In genomic region chr12:9847465-9848205, GRCm38 (mm10) we compare ENCODE assay signal across 30 mouse cellular contexts.
DNase-seq lines count a peak whose midpoint lies in the region; ATAC-seq and TF ChIP-seq lines count a peak whose summit lies in the region.
"Had no signal": no experiment of that assay in that cellular context is flagged by ENCODE, and none has a peak within 500 bp of the region (broad histone marks: within the 10 kb centered on the region; RNA-seq: fewer than 3 reads in every experiment).

No protein-coding gene starts in this region.

- WGBS in kidney, postnatal 0 days: 59% methylated on average over 7 of the region's 7 CpGs
- WGBS in embryonic facial prominence, embryonic 15.5 days: 56% methylated on average over 7 of the region's 7 CpGs
- WGBS in lung, embryonic 16.5 days: 38% methylated on average over 7 of the region's 7 CpGs
- 87% methylated on average over 7 of the region's 7 CpGs for WGBS in midbrain, embryonic 10.5 days

- no peaks in the 10 kb centered on the region for H3K9me3 ChIP-seq in kidney, postnatal 0 days (replicated peaks; ENCODE audit: low read length)
- no peaks in the 10 kb centered on the region for H3K9me3 ChIP-seq in embryonic facial prominence, embryonic 15.5 days (replicated peaks)
- no peaks in the 10 kb centered on the region for H3K9me3 ChIP-seq in lung, embryonic 16.5 days (ENCODE audit: control insufficient read depth, low read length)
- no peaks in the 10 kb centered on the region for H3K9me3 ChIP-seq in midbrain, embryonic 10.5 days (replicated peaks)
- H3K9me3 ChIP-seq: embryonic facial prominence, embryonic 13.5 days; forebrain, embryonic 13.5 days; heart, embryonic 13.5 days; limb, embryonic 10.5 days; limb, embryonic 15.5 days; midbrain, embryonic 15.5 days; neural tube, embryonic 15.5 days had no signal

- H3K4me2 ChIP-seq in kidney, postnatal 0 days (ENCODE audit: low read length): no peak overlapping the region
- H3K4me2 ChIP-seq in embryonic facial prominence, embryonic 15.5 days (replicated peaks): no peak overlapping the region
- no peak overlapping the region for H3K4me2 ChIP-seq in lung, embryonic 16.5 days (ENCODE audit: low read depth, low read length)
- H3K4me2 ChIP-seq: embryonic facial prominence, embryonic 13.5 days; forebrain, embryonic 13.5 days; heart, embryonic 13.5 days; hindbrain, embryonic 14.5 days; limb, embryonic 15.5 days; midbrain, embryonic 15.5 days; neural tube, embryonic 15.5 days had no signal

- peak; percentile 48 for DNase-seq in kidney, postnatal 0 days (ENCODE audit: low spot score)
- DNase-seq in kidney, adult 9 months: no peak
- DNase-seq in lung, postnatal 36 days: peak; percentile 67
- no peak for DNase-seq in midbrain, embryonic 10.5 days (ENCODE audit: low spot score)
- DNase-seq: adrenal gland, postnatal 10 days; cerebellum, adult 8-10 months; embryo, embryonic 11 days; gastrocnemius, postnatal 10 days; heart, postnatal 10 days; kidney, adult 11 months; kidney, postnatal 36 days; layer of hippocampus, postnatal 36 days; right cerebral cortex, adult 18-20 months; spleen, adult 18-20 months; thymus, postnatal 4 days had no signal

- H3K4me3 ChIP-seq in kidney, postnatal 0 days (replicated peaks; ENCODE audit: low read depth, low read length): no peak overlapping the region
- H3K4me3 ChIP-seq in embryonic facial prominence, embryonic 15.5 days (replicated peaks): no peak overlapping the region
- no peak overlapping the region for H3K4me3 ChIP-seq in lung, embryonic 16.5 days (ENCODE audit: low read length)
- H3K4me3 ChIP-seq in midbrain, embryonic 10.5 days: no peak overlapping the region
- H3K4me3 ChIP-seq: embryonic facial prominence, embryonic 13.5 days; forebrain, embryonic 13.5 days; heart, embryonic 13.5 days; limb, embryonic 10.5 days; limb, embryonic 15.5 days; midbrain, embryonic 15.5 days; neural tube, embryonic 15.5 days had no signal

- no peak overlapping the region for H3K9ac ChIP-seq in kidney, postnatal 0 days (ENCODE audit: low read depth, low read length)
- no peak overlapping the region for H3K9ac ChIP-seq in embryonic facial prominence, embryonic 15.5 days
- no peak overlapping the region for H3K9ac ChIP-seq in lung, embryonic 16.5 days (ENCODE audit: low read length)
- H3K9ac ChIP-seq: embryonic facial prominence, embryonic 13.5 days; forebrain, embryonic 13.5 days; heart, embryonic 13.5 days; hindbrain, embryonic 14.5 days; limb, embryonic 15.5 days; liver, embryonic 14.5 days; midbrain, embryonic 15.5 days; neural tube, embryonic 15.5 days had no signal

- H3K27ac ChIP-seq in kidney, postnatal 0 days: no peak overlapping the region
- H3K27ac ChIP-seq in embryonic facial prominence, embryonic 15.5 days (replicated peaks): 0 out of 2 replicates have a peak overlapping the region, but pooled peaks have one; percentile 11
- H3K27ac ChIP-seq in lung, embryonic 16.5 days (ENCODE audit: low read length): peak overlapping the region; percentile 69
- H3K27ac ChIP-seq in midbrain, embryonic 10.5 days (replicated peaks): no peak overlapping the region
- H3K27ac ChIP-seq: embryonic facial prominence, embryonic 13.5 days; forebrain, embryonic 13.5 days; heart, embryonic 13.5 days; hindbrain, embryonic 14.5 days; limb, embryonic 10.5 days; limb, embryonic 15.5 days; liver, embryonic 14.5 days; macrophage; midbrain, embryonic 15.5 days; neural tube, embryonic 15.5 days had no signal

- no peaks in the 10 kb centered on the region for H3K4me1 ChIP-seq in kidney, postnatal 0 days (replicated peaks; ENCODE audit: insufficient read depth, low read length)
- no peaks in the 10 kb centered on the region for H3K4me1 ChIP-seq in embryonic facial prominence, embryonic 15.5 days
- no peaks in the 10 kb centered on the region for H3K4me1 ChIP-seq in lung, embryonic 16.5 days (replicated peaks; ENCODE audit: control insufficient read depth, insufficient read depth, low read length)
- H3K4me1 ChIP-seq in midbrain, embryonic 10.5 days: no peaks in the 10 kb centered on the region
- H3K4me1 ChIP-seq: embryonic facial prominence, embryonic 13.5 days; forebrain, embryonic 13.5 days; heart, embryonic 13.5 days; limb, embryonic 10.5 days; limb, embryonic 15.5 days; midbrain, embryonic 15.5 days; neural tube, embryonic 15.5 days had no signal

- H3K36me3 ChIP-seq in kidney, postnatal 0 days (ENCODE audit: insufficient read depth, low read length): no peaks in the 10 kb centered on the region
- no peaks in the 10 kb centered on the region for H3K36me3 ChIP-seq in embryonic facial prominence, embryonic 15.5 days
- no peaks in the 10 kb centered on the region for H3K36me3 ChIP-seq in lung, embryonic 16.5 days (ENCODE audit: control insufficient read depth, insufficient read depth, low read length)
- H3K36me3 ChIP-seq in midbrain, embryonic 10.5 days: no peaks in the 10 kb centered on the region
- H3K36me3 ChIP-seq: embryonic facial prominence, embryonic 13.5 days; heart, embryonic 13.5 days; limb, embryonic 10.5 days; limb, embryonic 15.5 days; midbrain, embryonic 15.5 days; neural tube, embryonic 15.5 days had no signal

- no peak for ATAC-seq in kidney, postnatal 0 days (replicated peaks; ENCODE audit: low FRiP score, low read depth)
- no peak for ATAC-seq in embryonic facial prominence, embryonic 15.5 days (ENCODE audit: insufficient number of reproducible peaks, low FRiP score, low TSS enrichment, low read depth)
- peak; percentile 96 for ATAC-seq in lung, embryonic 16.5 days (ENCODE audit: low read depth)
- ATAC-seq in megakaryocyte-erythroid progenitor cell, adult 5-6 weeks (replicated peaks; ENCODE audit: low FRiP score, low TSS enrichment, poor library complexity, severe bottlenecking): no peak
- ATAC-seq: forebrain, embryonic 13.5 days; inflammation-experienced regulatory T-cells, adult 6 months; midbrain, embryonic 15.5 days had no signal

- H3K27me3 ChIP-seq in kidney, postnatal 0 days (ENCODE audit: insufficient read depth, low read length): no peaks in the 10 kb centered on the region
- H3K27me3 ChIP-seq in embryonic facial prominence, embryonic 15.5 days: no peaks in the 10 kb centered on the region
- no peaks in the 10 kb centered on the region for H3K27me3 ChIP-seq in lung, embryonic 16.5 days (ENCODE audit: control insufficient read depth, insufficient read depth, low read depth, low read length)
- no peaks in the 10 kb centered on the region for H3K27me3 ChIP-seq in midbrain, embryonic 10.5 days (ENCODE audit: low read depth, poor library complexity, severe bottlenecking)
- H3K27me3 ChIP-seq: CH12.LX; embryonic facial prominence, embryonic 13.5 days; forebrain, embryonic 13.5 days; heart, embryonic 13.5 days; limb, embryonic 15.5 days; midbrain, embryonic 15.5 days; neural tube, embryonic 15.5 days had no signal

- no peak for TF ChIP-seq CTCF in kidney, postnatal 0 days (IDR thresholded peaks at IDR 0.05; ENCODE audit: low read depth)

Comparison
In these comparisons a context has a peak if more than half of its experiments do, and no peak if none do; other contexts are left out.
1. DNase-seq: peak in kidney, postnatal 0 days (single experiment) and lung, postnatal 36 days (single experiment); none in kidney, adult 9 months (single experiment) and midbrain, embryonic 10.5 days (single experiment).
2. H3K27ac ChIP-seq: peak in embryonic facial prominence, embryonic 15.5 days (single experiment) and lung, embryonic 16.5 days (single experiment); none in kidney, postnatal 0 days (single experiment) and midbrain, embryonic 10.5 days (single experiment).